Mouse (Mus musculus) spleen, adult 2 months (tissue): ENCODE measurements at regions not wholly inside any gene's neighbourhood (a gene's known extent, or its start where the extent isn't known, plus 50 kb on each side); places are given as distances from the start of the nearest gene placed in this dataset.

Experiments
- DNase-seq, 2 experiments: peaks; one replicate each; pipeline versions ENCODE4 v3.0.0 to v3.0.0-alpha.2; 2012 to 2021; ENCODE audit warnings: low spot score in 2 of 2, low read depth in 1 of 2
- H3K27ac ChIP-seq: fragments of 200-500 bp; 2 replicates; pipeline ENCODE4 v1.5.1; 2012; ENCODE audit warnings: low read length, inconsistent platforms; ENCODE audit not compliant: insufficient read depth
- H3K27me3 ChIP-seq: fragments of 200-500 bp; 2 replicates; pipeline ENCODE4 v1.6.1; 2012; ENCODE audit warnings: mild to moderate bottlenecking, moderate library complexity, low read length, inconsistent platforms; ENCODE audit not compliant: control insufficient read depth, insufficient read depth
- H3K36me3 ChIP-seq: fragments of 200-500 bp; 2 replicates; pipeline ENCODE4 v1.6.1; 2012; ENCODE audit warnings: mild to moderate bottlenecking, low read length, inconsistent platforms; ENCODE audit not compliant: control insufficient read depth, insufficient read depth
- H3K4me1 ChIP-seq: fragments of 200-500 bp; 2 replicates; pipeline ENCODE4 v1.6.1; 2011; ENCODE audit warnings: inconsistent platforms; ENCODE audit not compliant: control insufficient read depth, insufficient read depth, insufficient read length
- H3K4me3 ChIP-seq: fragments of 200-500 bp; 2 replicates; pipeline ENCODE4 v1.5.1; 2011; ENCODE audit warnings: mild to moderate bottlenecking, inconsistent platforms; ENCODE audit not compliant: insufficient read depth, insufficient read length; ENCODE audit errors: extremely low read depth
- CTCF ChIP-seq: fragments of 200-500 bp; IDR thresholded peaks from 2 replicates; pipeline ENCODE4 v1.5.1; 2011; ENCODE audit warnings: mild to moderate bottlenecking, inconsistent platforms; ENCODE audit not compliant: insufficient read depth, insufficient read length, insufficient replicate concordance; ENCODE audit errors: extremely low read depth
- POLR2A ChIP-seq: fragments of 200-500 bp; IDR thresholded peaks from 2 replicates; pipeline ENCODE4 v1.6.1; 2011; ENCODE audit warnings: low read depth, low read length, inconsistent platforms
- WGBS: fragments of 180-500 bp; shearing (Covaris S2); methylation state at CpG from one replicate; pipeline ENCODE4 v1.1.7; 2018; 5-methylcytosine and 5-hydroxymethylcytosine counted together

GRCm38 (mm10) chr6:99819255-99819929, 93.2 kb upstream of the Prok2 start:
- Histone ChIP-seq H3K36me3 (no peaks in the 10 kb centered on the region), H3K27ac (no peak overlapping the region), H3K4me1 (no peaks in the 10 kb centered on the region), H3K4me3 (no peak overlapping the region), H3K27me3 (no peaks in the 10 kb centered on the region)
- no peak for DNase-seq
- WGBS = 51% methylated on average over 8 of the region's 8 CpGs
- TF ChIP-seq POLR2A (no peak), CTCF (no peak)

- Histone ChIP-seq H3K27me3 (no peaks in the 10 kb centered on the region), H3K4me1 (no peaks in the 10 kb centered on the region), H3K27ac (no peak overlapping the region), H3K4me3 (no peak overlapping the region), H3K36me3 (no peaks in the 10 kb centered on the region)
- 84% methylated on average over 6 of the region's 6 CpGs for WGBS
- no peak for DNase-seq
- TF ChIP-seq CTCF = no peak
- no peak for TF ChIP-seq POLR2A
Observed at GRCm38 (mm10) chr6:99818486-99818885, 92.3 kb upstream of the Prok2 start.

- TF ChIP-seq CTCF = no peak
- TF ChIP-seq POLR2A = no peak
- no peak for DNase-seq
- Histone ChIP-seq H3K4me1 (no peaks in the 10 kb centered on the region), H3K4me3 (no peak overlapping the region), H3K27ac (no peak overlapping the region), H3K27me3 (no peaks in the 10 kb centered on the region), H3K36me3 (no peaks in the 10 kb centered on the region)
- WGBS = 96% methylated on average over 1 of the region's 1 CpGs
Observed at GRCm38 (mm10) chr6:99817245-99817644, 91.1 kb upstream of the Prok2 start.

GRCm38 (mm10) chr6:99813102-99813501, 86.9 kb upstream of the Prok2 start:
- no peak overlapping the region for H3K4me3 ChIP-seq
- DNase-seq = no peak
- WGBS = 87% methylated on average over 4 of the region's 4 CpGs
- no peak overlapping the region for H3K27ac ChIP-seq
- no peak for TF ChIP-seq CTCF
- TF ChIP-seq POLR2A = no peak
- H3K36me3 ChIP-seq = no peaks in the 10 kb centered on the region
- no peaks in the 10 kb centered on the region for H3K27me3 ChIP-seq
- H3K4me1 ChIP-seq = no peaks in the 10 kb centered on the region; the same call in 1 of the 2 replicates

- H3K27ac ChIP-seq = no peak overlapping the region
- DNase-seq = no peak
- no peak overlapping the region for H3K4me3 ChIP-seq
- H3K27me3 ChIP-seq = no peaks in the 10 kb centered on the region
- no peaks in the 10 kb centered on the region for H3K36me3 ChIP-seq
- TF ChIP-seq CTCF (no peak), POLR2A (no peak)
- WGBS = 80% methylated on average over 4 of the region's 4 CpGs
- H3K4me1 ChIP-seq = no peaks in the 10 kb centered on the region; the same call in 1 of the 2 replicates
Observed at GRCm38 (mm10) chr6:99811842-99812241, 85.7 kb upstream of the Prok2 start.

- WGBS = 78% methylated on average over 9 of the region's 9 CpGs
- no peak overlapping the region for H3K27ac ChIP-seq
- TF ChIP-seq POLR2A = no peak
- TF ChIP-seq CTCF = no peak
- no peak overlapping the region for H3K4me3 ChIP-seq
- H3K36me3 ChIP-seq = no peaks in the 10 kb centered on the region
- H3K4me1 ChIP-seq = no peaks in the 10 kb centered on the region; the same call in 1 of the 2 replicates
- no peaks in the 10 kb centered on the region for H3K27me3 ChIP-seq
- DNase-seq = no peak
Observed at GRCm38 (mm10) chr6:99810974-99811798, 85.0 kb upstream of the Prok2 start.

GRCm38 (mm10) chr6:99804905-99805245, 78.7 kb upstream of the Prok2 start:
- Histone ChIP-seq H3K4me3 (no peak overlapping the region), H3K4me1 (no peaks in the 10 kb centered on the region), H3K27me3 (no peaks in the 10 kb centered on the region), H3K36me3 (no peaks in the 10 kb centered on the region), H3K27ac (no peak overlapping the region)
- no peak for DNase-seq
- WGBS = 53% methylated on average over 10 of the region's 10 CpGs
- TF ChIP-seq POLR2A = no peak
- TF ChIP-seq CTCF = no peak
